Mouse (Mus musculus) Muller cell, postnatal 12 days (primary cell): ENCODE results near the gene Il6ra.

Source experiments
- DNase-seq: peaks from one replicate; pipeline ENCODE4 v3.0.0-alpha.2; 2015; ENCODE audit errors: inconsistent ontology term

The Il6ra gene

DNA sequence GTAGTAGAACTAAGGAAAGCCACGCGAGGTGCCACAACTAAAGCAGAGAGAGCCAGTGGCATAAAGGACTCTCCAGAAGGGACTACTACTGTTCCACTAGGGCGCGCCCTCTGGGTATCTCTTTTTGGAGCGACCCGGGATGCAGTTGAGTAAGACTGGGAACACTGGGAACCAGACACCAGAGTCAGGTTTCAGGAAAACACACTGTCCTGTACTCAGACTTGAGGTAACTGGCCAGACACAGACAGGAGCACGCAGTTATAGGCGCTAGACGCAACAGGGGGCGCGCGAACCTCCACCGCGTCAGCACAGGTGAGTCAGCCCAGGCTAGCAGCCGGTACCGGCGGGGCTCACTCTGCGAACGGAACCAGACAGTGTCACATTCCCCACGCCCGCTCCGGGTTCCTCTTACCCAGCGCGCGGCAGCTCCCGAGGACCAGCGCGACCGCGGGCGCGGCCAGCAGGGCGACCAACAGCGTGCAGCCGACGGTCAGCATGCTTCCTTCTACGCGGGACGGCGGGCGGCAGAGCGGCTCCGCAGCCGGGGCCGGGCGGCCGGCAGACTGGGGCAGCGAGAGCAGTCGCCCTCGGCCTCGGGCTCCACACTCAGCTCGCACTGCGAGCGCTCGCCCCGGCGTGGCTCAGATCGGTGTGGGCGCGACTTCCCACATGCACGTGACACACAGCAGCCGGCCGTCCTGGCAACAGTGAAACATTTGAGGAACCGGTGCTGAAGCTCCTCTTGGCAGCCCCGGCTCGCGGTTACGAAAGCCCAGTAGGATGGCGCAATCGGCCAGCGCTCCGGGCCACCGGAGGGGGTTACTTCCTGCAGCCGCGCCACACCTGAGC is at the start of gene Il6ra:
TSS of gene Il6ra (minus strand) at position 654 of the 849 bp plus-strand sequence.
- DNase-seq = peak; percentile 89

DNA sequence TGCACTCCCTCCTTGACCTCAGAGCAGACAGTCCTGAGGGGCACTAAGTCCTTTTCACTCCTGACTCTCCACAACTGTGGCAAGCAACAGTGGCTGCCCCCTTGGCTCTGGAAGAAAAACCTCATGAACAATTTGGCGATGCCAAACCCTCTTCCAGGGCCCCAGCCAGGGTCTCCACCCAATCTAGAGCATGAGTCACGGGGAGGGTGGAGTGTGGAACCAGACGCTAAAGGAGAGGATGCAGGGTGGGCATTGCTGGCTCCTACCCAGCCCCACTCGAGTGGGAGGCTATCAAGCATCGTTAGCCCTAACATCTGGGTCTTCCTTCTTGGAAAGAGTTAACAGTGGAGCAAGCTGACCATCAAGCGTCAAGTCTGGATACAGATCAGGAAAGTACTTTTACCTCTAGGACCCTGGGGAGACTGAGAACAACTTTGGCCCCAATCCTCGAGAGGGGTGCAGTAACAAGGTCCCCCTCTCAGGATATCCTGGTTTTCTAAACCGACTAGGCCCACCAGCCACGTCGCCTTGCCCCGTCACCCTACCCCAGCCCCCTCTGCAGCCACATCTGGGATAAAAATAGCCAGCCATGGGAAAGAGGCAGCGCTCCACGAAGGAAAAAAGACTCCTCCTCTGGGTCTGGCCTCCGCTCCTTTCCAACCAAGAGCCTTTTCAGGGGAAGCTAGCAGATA is 49.2 kb upstream of the Il6ra start:
- DNase-seq = peak; percentile 70

DNA sequence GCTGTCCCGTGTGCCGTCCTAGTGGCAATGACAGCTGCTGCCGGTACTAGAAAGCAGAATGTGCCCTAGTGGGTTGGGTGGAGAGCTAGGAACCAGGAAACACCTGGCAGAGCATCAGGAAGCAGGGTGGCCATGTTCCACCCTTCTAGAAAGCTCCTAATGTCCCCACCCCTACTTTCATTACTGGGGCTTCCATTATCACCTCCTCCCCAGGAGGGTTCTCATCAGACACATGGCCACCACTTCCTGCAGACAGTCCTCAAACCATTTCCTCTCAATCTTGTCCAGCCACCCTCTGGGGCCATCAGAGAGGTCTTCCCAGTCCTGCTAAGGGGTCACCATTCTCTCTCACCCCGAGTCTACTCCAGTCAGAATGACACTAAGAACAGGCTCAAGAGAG is 48.4 kb upstream of the Il6ra start:
- DNase-seq = no peak

DNA sequence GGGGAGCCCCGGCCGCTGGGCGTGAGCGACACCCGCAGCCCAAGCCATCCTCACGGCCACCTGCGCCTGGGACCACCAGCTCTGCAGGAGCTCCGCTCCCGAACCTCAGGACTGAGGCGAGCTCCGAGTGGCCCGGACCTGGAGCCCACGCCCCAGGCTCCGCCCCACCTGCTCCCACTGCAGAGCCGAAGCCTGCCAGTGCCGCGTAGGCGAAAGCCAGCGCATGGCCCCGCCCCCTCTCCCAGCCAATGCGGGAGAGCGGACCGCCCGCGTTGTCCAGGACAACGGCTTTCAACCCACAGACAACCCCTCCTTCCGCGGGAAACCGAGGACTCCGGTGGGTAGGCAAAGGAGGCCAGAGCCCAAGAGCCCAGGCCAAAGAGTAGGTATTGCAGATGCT is 47.5 kb upstream of the Il6ra start:
- DNase-seq = peak; percentile 96

DNA sequence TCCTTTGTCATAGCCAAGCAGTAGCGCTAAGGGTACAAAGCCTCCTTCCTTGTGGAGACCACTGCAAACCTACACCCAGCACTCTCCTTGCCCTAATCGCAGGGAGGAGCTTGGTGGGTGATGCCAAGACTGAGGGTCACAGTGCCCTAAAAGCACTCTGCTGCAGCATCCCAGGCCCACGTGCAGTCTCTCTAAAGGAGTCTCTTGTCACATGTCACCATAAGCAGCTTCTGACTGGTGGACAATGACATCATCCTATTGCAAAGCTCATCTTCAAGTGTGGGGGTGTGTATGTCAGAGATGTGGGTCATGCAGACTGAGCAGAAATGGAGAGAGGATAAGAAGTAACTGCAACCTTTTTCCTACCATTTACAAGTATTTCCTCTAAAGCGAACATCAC is 46.4 kb upstream of the Il6ra start:
- peak; percentile 53 for DNase-seq

DNA sequence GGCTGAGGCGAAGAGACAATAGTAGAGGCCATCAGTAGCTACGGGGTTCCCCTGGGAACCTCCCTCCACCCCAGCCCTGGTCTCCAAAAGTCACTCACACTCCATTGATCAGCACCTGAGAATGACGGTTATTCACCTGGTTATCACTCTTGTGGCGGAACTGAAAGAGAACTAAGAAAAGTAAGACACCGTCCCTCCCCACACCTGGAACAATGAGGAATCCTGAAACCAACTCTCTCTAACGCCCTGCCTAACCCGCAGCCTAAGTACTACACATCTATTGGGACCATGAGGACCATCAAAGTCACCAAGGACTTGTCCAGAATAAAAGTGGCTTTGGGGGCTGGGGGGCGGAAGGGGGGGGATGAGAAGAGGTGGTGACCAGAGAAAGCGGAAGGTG is 44.9 kb upstream of the Il6ra start:
- DNase-seq = no peak

DNA sequence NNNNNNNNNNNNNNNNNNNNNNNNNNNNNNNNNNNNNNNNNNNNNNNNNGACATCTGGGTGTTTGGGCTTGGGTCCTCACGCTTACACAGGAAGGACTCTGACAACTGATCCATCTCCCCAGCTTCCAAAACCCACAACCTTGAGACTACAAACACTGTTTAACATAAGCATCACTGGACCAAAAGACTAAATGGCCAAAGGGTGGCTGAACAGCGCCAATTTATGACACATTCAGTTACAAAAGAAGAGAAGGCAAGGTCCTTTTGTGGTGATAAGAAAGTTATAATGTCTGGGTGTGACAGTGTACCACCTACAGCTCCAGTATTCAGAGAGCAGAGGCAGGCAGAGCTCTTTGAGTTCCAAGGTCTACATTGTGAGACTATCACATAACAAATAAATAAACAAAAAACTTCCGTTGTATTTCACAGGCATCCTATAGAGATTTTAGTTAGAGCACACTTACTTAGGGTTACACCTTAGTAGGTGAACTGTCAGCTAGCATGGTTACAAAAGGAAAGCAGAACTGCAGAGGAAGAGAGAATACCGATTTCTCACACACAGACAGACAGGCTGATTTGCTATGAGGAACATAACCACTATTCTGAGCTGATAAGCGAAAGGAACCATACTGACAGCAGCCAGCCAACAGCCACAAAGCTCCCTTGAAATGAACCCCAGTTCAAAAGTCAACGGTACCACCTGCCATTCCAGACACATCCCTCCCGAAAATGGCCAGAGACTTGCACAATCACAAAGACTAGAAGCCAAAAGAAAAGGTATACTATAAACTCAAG is 43.4 kb upstream of the Il6ra start:
- no peak for DNase-seq

DNA sequence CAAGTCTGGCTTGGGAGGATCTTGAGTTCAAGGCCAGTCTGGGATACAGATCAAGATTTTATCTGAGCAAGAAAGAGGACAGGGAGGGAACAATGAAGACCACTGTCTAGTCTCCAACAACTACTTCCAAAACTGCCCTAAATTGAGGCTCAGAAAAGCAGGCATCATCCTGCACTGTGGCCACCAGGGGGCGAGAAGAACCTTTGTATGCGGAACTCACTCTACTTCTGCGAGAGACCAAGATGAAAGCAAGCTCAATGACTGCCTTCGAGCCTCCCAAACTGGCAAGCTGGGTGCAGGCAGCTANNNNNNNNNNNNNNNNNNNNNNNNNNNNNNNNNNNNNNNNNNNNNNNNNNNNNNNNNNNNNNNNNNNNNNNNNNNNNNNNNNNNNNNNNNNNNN is 40.4 kb upstream of the Il6ra start:
- DNase-seq = peak; percentile 63

DNA sequence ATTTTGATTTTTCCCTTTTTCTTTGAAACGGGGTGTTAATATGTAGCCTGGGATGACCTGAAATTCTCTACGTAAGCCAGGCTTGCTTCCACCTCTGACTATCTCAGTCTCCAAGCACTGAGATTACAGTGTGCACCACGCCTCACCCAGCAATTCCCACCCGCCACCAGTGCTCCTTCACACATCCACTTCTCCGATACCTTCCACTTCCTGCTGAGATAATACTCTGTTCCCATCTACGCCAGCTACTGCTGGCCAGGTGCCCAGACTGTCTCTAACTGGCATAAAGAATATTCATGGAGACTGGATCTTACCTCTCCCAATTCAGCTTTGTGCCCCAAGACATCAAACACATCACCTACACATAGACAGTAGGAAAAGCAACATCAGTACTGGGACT is 35.7 kb upstream of the Il6ra start:
- no peak for DNase-seq

DNA sequence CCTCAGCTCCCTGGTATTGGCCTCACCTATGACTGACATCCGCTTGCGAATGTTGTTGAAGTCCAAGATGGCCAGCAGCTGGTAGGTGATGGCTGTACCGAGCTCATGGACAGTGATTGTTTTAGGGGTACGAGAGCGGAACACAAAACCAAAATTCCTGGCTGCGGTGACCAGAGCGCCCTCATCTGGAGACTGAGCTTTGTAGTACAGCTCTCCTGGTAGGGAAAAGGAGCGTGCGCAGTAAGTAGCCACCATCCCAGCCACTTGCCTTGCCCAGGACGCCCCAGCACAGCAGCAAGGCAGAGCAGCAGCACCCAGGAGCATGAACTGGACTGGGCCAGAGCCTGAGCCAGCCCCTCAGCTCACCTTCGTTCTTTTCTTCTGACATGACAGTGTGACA is 35.0 kb upstream of the Il6ra start:
- no peak for DNase-seq

DNA sequence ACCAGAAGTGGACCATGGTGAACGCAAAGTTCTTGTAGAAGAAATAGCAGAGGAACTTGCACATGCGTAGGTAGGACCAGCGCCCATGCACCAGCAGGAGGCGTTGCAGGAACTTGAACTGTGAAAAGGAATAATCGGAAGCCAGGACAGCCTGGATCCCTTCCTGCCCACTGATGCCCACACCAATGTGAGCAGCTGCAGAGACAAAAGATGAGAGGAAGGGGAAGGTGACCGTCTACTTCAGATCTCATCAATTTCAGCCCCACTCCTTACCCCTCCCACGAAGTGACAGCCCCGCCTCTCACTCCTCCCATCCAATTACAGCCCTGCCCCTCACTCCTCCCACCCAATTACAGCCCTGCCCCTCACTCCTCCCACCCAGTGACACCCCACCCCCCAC is 32.0 kb upstream of the Il6ra start:
- no peak for DNase-seq

DNA sequence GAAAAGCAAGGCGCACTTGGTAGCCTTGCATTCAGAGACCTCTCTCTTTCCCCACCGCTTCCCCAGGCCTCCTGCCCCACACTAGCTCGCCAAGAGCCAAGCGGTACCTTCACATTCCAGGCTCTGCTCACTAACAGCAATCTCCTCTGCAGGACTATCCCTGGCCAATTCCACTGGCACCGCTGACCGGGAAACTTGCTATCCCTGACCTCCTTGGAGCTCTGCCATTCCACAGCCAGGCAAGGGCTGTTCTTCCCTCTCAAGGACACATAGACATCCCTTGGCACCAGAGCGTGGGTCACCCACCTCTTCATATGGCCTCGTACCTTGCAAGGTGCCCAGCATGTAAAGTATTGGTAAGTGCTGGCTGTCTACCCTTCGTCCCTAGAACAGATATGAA is 29.9 kb upstream of the Il6ra start:
- no peak for DNase-seq

DNA sequence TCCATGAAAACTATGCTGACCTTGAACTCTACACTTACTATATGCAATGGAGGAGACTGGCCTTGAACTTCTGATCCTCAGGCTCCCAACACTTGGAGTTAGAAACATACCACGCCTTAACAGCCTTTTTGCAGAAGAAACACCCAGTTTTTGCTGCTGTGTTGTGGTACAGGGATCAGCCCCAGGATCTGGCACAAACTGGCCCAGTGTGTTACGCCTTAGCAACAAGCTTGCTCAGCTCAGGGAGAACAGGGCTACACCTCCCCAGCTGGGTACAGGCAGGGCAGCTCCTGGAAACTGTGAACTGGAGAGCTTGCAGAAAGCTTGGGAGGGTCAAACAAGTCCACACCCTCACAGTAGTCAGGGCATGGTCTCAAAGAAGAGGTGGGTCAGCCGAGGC is 23.5 kb upstream of the Il6ra start:
- DNase-seq = no peak

DNA sequence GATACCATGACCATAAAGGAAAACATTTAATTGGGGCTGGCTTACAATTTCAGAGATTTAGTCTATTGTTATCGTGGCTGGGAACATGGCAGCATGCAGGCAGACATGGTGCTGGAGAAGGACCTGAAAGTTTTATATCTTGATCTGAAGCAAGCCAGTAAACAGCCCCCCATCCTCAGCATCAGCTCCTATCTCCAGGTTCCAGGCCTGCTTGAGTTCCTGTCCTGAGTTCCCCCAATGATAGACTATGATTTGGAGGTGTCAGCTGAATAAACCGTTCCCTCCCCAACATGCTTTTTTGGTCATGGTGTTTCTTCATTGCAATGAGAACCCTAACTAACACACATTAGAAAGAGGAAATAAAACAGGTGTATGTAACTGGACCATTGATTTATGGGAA is 19.9 kb upstream of the Il6ra start:
- DNase-seq = no peak

DNA sequence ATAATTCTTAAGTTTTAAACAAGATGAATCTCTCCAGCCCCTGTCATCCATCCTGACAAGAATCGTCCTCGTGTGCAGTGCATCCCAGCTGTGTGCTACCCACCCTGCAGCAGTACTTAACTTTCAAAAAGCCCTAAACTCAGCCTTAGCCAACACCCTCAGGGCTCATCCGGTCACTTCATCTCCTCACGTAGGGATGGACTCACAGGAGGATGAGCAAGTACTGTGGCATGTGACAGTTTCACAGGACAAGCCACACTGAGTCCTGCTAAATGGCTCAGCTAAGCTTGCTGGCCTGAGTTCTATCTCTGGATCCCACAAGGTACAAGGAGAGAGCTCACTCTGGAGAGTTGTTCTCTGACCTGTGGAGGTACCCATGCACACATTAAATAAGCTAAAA is 16.0 kb upstream of the Il6ra start:
- DNase-seq = peak; percentile 19

DNA sequence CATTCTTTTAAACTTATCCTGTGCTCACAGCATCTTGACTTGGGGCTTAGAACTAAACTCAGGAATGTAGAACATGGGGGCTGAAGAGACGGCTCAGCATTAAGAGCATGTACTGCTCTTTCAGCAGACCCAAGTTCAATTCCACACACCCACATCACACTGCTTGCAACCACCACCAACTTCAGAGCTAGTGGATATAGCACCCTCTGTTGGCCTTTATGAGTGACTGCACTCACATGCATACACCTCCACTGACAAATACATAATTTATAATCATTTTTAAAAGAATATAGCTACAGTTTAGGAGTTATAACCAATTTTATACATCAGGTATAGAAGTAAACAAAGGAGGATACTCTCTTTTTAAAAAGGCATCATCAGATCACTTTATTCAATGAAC is 13.4 kb upstream of the Il6ra start:
- no peak for DNase-seq

DNA sequence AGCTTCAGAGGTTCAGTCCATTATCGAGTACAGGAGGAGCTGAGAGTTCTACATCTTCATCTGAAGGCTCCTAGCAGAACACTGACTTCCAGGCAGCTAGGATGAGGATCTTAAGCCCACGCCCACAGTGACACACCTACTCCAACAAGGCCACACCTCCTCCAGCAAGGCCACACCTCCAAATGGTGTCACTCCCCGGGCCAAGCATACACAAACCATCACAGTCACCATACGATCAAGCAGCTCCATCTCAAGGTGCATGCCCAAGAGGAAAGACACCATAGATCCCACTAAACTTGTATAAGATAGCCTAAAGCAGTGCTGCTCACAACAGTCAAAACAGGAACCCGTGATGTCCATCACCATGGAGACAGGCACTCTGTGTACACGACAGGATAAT is 7.7 kb upstream of the Il6ra start:
- no peak for DNase-seq

DNA sequence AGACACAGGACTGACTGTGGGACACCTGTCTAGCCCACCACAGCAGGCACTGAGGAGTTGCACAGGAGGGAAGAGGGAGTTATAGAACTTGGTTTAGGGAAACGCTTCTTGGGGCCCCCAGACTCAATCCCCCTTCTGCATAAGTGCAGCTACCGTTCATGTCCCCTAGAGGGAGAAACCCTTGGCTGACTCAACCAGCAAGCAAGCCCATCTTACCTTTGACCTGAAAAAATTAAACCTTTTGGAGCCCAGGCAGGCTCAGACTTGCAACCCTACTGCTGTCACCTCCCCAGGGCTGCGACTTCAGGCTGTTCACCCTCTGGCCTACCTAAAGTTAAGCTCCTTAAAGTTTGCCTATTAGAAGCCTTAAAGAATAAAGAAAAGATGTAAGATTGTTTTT is 4.4 kb upstream of the Il6ra start:
- no peak for DNase-seq

DNA sequence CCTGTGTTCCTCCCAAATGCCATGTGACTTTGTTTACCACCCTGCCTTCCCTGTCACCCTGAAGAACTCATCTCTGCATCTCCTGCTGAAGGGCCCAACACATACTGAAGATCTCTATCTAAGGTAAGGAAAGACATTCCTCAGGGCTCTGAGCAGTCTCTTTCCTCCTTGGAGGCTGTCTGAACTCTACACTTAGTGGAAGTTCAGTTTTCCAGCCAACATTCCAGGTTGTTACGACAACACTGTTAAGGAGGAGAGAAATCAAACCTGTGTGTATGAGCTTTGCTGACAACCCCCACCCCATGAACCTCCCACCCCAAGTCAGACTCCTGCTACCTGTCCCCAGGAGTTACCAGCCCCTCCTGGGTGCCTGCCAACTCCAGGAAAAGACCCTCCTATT is 3.6 kb upstream of the Il6ra start:
- DNase-seq = no peak

DNA sequence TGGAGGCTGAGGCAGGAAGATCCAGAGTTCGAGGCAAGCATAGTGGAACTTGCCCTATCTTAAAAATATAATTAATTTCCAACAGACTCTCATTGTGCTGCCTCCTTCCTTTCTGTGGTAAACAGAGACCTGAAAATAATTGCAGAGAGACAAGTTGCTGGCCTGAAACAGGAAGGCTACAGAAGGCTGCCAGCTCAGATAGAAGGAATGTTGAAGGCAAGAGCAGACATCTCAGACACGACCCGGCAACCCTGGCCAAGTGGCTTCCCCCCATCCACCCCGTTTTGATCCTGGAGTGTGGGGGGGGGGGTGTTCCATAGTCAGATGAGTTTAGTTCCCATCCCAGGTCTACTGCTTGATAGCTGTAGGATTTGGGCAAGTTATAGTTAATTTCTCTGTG is 1.7 kb upstream of the Il6ra start:
- DNase-seq = peak; percentile 30

DNA sequence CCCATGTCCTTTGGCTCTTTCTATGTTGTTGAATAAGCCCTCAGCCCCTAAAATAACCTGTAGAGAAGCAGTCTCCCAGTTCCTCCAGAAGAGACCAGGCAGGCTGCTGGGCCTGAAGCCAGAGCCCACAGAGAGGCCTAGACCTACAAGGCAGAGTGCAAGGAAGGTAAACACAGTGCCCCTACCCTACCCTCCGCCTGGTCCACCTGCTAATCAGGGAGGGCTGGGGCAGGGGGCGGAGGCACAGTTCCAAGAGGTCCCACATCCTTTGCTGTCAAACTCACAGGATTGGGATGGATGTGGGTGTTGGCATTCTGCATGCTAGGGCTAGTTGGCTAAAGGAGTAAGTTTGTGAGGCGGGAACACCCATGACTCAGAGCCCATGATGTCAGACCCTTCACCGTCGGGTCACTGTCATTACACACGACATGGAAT is 871 bp downstream of the Il6ra start:
- no peak for DNase-seq

DNA sequence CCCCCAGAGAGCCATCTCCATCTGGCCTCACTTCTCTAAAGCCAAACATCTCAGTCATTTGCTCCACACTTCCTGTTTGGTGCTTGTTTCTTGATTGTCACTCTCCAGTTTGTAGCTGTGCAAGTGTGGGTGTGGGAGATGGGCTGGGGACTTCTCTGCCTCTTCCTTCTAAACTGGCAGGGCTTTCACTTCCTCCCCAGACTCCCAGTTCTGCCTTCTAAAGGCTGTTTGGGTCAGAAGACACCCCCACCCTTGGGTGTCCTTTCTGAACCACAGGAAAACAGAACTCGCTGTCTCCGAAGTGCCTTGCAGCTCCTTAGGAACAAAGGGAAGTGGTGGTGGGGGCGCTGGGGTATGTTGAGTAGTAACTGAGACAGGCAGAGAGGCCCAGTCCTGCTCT is 1.8 kb downstream of the Il6ra start:
- DNase-seq = no peak
